Mouse (Mus musculus) megakaryocyte-erythroid progenitor cell, adult 5-6 weeks (primary cell): ENCODE results near the gene Ddx50. TPM values are rescaled to one million over a fixed set of nuclear protein-coding genes. Genes with fewer than 3 reads are reported as not detected.
"Not testable (repeated sequence)": the region's sequence is repeated elsewhere in the genome, so short reads cannot be mapped to it uniquely, and the experiment has no call there.

Experiments used
- ATAC-seq: replicated peaks from 2 replicates; pipeline ENCODE4 v1.8.0; 2016; ENCODE audit warnings: mild to moderate bottlenecking, inconsistent platforms; ENCODE audit not compliant: severe bottlenecking, poor library complexity, low FRiP score, low TSS enrichment
- total RNA-seq, 2 experiments: library from RNA; stranded (forward) in 1 of 2; stranded (reverse) in 1 of 2; fragments of 200-1000, 215-1000 nt in 1 of 2; fragments of >200 nt in 1 of 2; fragmentation: Nextera tagmentation in 1 of 2; gene quantifications; 2 replicates each; pipeline ENCODE4 v1.2.3; 2014 to 2017

Ddx50 gene
- total RNA-seq, 2 experiments from 2014 or later = 95.7 to 102 TPM

- peak; percentile 92 for ATAC-seq
Measured at GRCm38 (mm10) chr10:62602177-62603040, 48.6 kb downstream of the Ddx50 start, which contains the start of gene Ddx21. Gene Ddx21 (minus strand): TSS chr10:62602281.

DNA sequence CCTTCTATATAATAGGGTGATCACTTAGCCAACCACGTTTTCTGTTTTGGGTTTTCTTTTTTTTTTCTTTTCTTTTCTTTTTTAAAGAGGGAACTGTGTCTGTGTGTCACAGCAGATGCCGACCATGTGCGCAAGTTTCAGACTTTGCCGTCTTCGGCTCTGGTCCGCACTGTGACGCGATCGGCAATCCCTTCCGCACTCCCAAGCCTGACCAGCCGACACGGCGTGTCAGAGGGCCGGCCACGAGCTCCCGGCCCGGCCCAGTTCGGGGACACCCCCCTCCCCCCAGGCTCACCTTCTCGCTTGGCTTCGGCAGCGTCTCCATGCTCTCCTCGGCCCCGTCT lies 49.2 kb downstream of the Ddx50 start:
- no peak; the same call in 1 of the 2 replicates for ATAC-seq

DNA sequence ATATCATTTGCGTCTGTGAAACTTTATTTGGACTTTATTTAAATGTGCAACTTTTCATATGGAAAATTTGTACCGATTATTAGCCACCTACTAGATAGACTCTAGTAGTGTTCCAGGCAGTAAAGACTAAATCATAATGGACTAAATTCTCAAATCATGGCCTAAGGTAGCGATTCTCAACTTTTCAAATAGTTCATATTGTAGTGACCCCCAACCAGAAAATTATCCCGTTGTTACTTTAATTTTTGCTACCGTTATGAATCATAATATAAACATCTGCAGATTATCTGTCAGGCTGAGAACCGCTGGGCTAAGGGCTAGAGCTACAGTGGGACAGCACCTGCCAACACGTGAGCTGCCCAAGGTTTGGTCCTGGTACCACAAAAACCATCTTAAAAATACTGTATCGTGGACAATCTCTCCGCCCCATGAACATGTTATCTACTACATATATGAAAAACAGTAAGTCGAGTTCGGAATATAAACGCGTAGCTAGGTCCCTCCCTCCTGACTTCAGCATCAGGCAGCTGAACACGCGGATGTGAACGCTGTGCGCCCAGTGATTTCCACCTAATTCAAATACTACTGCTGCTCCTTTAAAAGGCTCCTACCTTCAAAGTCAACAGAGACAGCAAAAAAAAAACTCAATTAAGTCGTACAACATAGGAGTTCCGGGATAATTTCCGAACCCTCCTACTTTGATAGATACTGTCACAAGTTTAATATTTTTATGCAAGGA lies 49.8 kb downstream of the Ddx50 start:
- peak; percentile 33; the same call in 1 of the 2 replicates for ATAC-seq

DNA sequence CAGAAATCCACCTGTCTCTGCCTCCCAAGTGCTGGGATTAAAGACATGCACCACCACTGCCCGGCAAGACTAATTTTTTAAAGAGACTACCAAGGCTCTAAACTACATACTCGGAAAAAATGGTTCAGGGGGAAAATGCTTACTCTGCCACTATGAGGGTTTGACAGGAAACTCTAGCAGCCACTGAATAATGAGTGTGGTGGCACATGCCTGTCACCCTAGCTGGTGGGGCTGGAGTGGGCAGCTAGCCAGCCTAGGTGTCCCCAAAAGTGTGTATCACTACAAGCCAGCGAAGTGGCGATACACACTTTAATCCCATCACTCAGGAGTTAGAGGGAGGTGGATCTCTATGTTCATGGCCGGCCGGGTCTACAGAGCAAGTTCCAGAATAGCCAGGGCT lies 51.0 kb downstream of the Ddx50 start:
- ATAC-seq = no peak

GRCm38 (mm10) chr10:62599311-62599710 lies 51.7 kb downstream of the Ddx50 start:
- ATAC-seq = not testable (repeated sequence)

DNA sequence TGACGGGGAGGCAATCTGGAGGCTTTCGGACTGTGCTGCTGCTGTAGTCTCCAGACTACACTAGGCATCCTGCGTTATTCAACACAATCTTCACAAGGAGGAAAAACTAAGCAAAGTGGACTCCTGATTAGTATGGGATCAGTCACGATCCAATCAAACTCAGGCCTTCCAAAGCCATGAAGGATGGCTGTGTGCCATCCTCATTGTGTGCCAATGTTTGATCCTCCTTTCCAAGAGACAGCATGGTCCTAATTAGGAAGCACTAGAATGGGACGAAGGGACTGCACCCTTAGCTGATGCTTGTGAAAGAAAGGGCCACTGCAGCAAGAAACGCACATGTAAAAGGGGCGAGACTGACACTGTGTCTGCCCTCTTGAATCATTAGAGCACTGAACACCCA lies 58.5 kb downstream of the Ddx50 start:
- ATAC-seq = no peak

GRCm38 (mm10) chr10:62590200-62590599 lies 60.8 kb downstream of the Ddx50 start:
- peak; percentile 90 for ATAC-seq

- ATAC-seq = no peak
Measured at GRCm38 (mm10) chr10:62588616-62589015, 62.4 kb downstream of the Ddx50 start.

DNA sequence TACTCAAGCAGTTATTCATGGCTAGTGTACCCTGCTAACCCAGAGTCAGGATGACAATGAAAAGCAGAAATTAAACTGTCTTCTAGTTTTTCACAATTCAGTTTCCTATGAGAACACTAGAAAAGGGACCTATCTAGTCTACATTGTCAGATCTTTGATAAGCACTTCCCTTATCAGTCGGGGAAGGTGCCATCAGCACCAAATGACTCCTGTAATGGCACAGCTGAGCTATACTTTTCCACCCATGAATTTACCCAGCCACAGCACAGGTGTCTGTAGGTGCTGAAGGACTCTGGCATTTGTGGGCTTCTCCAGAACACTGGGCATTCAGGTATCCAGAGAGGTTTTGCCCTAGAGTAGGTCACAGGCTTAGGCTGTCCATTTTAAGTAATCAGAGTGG lies 67.8 kb downstream of the Ddx50 start:
- ATAC-seq = no peak

DNA sequence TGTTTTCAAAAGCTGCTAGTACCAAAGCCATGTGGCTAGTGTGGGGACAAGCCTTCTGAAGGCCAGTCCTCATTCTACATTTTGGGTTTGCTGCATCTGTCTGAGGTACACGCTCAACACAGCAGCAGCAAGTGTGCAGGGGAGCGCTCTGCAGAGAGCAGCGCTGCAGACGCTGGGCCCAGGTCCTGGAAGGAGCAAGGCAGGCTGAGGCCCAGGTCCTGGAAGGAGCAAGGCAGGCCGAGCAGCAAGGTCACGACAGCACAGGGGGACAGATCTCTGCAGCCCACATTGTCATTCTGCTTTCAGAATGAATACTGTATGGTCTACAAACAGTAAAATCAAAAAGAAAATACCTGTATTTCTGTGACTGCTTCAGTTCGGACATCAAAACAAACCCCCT lies 68.3 kb downstream of the Ddx50 start:
- no peak for ATAC-seq

- no peak for ATAC-seq
Measured at GRCm38 (mm10) chr10:62582263-62582662, 68.8 kb downstream of the Ddx50 start.

DNA sequence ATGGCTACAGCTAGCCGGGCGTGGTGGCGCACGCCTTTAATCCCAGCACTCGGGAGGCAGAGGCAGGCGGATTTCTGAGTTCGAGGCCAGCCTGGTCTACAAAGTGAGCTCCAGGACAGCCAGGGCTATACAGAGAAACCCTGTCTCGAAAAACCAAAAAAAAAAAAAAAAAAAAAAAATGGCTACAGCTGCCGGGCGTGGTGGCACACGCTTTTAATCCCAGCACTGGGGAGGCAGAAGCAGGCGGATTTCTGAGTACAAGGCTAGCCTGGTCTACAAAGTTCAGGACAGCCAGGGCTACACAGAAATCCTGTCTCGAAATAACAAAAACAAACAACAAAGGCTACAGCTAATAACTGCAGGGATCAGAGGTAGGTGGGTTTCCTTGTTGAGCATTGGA lies 71.9 kb downstream of the Ddx50 start:
- ATAC-seq = not testable (repeated sequence)

- peak; percentile 96 for ATAC-seq
Measured at GRCm38 (mm10) chr10:62578338-62579100, 72.5 kb downstream of the Ddx50 start, which contains the start of gene Kif1bp. Gene Kif1bp (minus strand): TSS chr10:62578457.

GRCm38 (mm10) chr10:62577673-62578337 lies 73.2 kb downstream of the Ddx50 start:
- ATAC-seq = peak; percentile 23

- no peak for ATAC-seq
Measured at GRCm38 (mm10) chr10:62575001-62575400, 76.0 kb downstream of the Ddx50 start.

DNA sequence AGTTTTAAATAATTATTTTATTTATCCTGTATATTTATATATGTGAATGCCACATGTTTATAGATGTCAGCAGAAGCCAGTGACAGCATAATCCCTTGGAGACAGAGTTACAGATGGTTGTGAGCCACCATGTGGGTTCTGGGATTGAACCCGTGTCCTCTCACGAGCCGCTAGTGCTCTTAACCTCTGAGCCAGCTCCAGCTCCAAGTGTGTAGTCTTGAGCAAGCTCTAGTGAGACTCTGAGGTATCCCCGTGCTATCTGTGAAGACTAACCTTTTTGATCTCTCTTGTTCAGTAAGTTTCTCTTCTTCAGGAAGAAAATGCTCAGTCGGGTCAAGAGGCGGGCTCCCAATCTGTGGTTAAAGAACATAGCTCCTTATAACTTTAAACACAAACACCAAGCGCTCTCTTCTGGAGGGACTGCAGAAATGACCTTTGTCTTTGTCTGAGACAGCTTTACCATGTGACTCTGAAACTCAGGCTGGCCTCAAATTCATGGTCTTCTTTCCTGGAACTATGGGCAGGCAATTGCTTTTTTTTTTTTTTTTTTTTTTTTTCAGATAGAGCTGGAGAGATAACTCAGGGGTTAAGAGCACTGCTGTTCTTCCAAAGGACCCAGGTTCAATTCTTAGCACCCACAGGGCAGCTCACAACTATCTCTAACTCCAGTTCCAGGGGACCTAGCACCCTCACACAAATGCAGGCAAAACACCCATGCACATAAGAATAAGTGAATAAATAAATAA lies 80.7 kb downstream of the Ddx50 start:
- peak; percentile 31; the same call in 1 of the 2 replicates for ATAC-seq

GRCm38 (mm10) chr10:62568861-62569260 lies 82.2 kb downstream of the Ddx50 start:
- no peak for ATAC-seq
